Mouse (Mus musculus): Measurements from ENCODE around the gene Mob3a. TPM values are rescaled to one million over a fixed set of nuclear protein-coding genes. Genes with fewer than 3 reads are reported as not detected.

Mob3a gene
- total and polyA plus RNA-seq, 3 experiments, result 7.4 to 13.6 (median 7.6) TPM

GRCm38 (mm10) chr10:80678601-80679377 lies 23.0 kb downstream of the Mob3a start:
- peak overlapping the region; percentile 13; the same call in 1 of the 2 replicates for H3K9ac ChIP-seq (ENCODE audit: low read depth, low read length)
- H3K27ac ChIP-seq, result peak overlapping the region; percentile 99
- TF ChIP-seq EP300 (IDR thresholded peaks at IDR 0.05; ENCODE audit: insufficient read depth, low read depth, low read length) (0 out of 2 replicates have a peak, but pooled peaks have one; percentile 15), POLR2A (IDR thresholded peaks at IDR 0.05; ENCODE audit: insufficient read depth, low read depth, low read length) (no peak)
- H3K4me3 ChIP-seq, result no peak overlapping the region
- peak in 1 of 2 experiments; percentile 44 for DNase-seq
- H3K27me3 ChIP-seq (ENCODE audit: control insufficient read depth, insufficient read depth, low read length), result no peaks in the 10 kb centered on the region
- H3K79me2 ChIP-seq (replicated peaks; ENCODE audit: control insufficient read depth, insufficient read depth, low read length), result peaks cover 1% of the 10 kb centered on the region
- H3K4me1 ChIP-seq (ENCODE audit: control insufficient read depth, insufficient read depth, low read length), result peaks cover 31% of the 10 kb centered on the region
- intact Hi-C loops (cut with DNase I), result no loop called here
- WGBS, result 25% methylated on average over 9 of the region's 10 CpGs
- H3K36me3 ChIP-seq (ENCODE audit: control insufficient read depth, insufficient read depth, low read length), result peaks cover 5% of the 10 kb centered on the region; the same call in 1 of the 2 replicates

DNA sequence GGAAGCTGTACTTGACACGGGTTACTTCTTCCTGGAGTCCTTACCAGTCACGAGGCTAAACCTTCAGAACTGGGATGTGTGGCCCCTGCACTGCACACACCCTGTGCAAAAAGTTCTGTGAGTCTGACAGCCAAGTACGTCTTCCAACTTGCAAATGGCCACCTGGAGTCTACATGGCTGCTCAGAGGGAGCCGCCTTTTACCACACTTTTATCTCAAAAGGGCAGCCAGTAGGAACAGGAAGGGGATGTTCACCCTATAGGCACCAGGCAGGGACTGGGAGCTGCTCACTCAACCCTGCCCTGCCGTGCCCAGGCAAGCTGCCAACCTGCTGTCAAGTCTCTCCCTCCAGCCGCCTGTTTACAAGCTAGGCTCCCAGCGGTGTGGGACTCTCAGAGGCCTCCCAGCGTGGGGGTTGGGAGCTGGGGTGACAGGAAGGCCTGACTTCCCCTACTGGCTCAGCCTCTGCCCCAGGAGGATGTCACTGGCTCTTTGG lies 23.8 kb downstream of the Mob3a start, which contains the start of gene Mknk2:
TSS of gene Mknk2 (minus strand) at position 171 of the 495 bp plus-strand sequence.
- Histone ChIP-seq H3K4me3 (peak within 1 kb of the TSS; percentile 60), H3K27me3 (ENCODE audit: control insufficient read depth, insufficient read depth, low read length) (no peaks in the 10 kb centered on the region), H3K4me1 (ENCODE audit: control insufficient read depth, insufficient read depth, low read length) (peaks cover 37% of the 10 kb centered on the region), H3K79me2 (replicated peaks; ENCODE audit: control insufficient read depth, insufficient read depth, low read length) (peaks cover 3% of the 10 kb centered on the region), H3K36me3 (ENCODE audit: control insufficient read depth, insufficient read depth, low read length) (peaks cover 8% of the 10 kb centered on the region), H3K9ac (ENCODE audit: low read depth, low read length) (peak within 1 kb of the TSS; percentile 79), H3K27ac (peak within 1 kb of the TSS; percentile 99)
- 0 out of 2 replicates have a peak, but pooled peaks have one; percentile 9 for TF ChIP-seq CTCF (IDR thresholded peaks at IDR 0.05)
- peak; percentile 68 for TF ChIP-seq POLR2A (IDR thresholded peaks at IDR 0.05; ENCODE audit: insufficient read depth, low read depth, low read length)
- peak; percentile 95 for TF ChIP-seq EP300 (IDR thresholded peaks at IDR 0.05; ENCODE audit: insufficient read depth, low read depth, low read length)
- under 1% methylated on average over 8 of the region's 8 CpGs for WGBS
- peak; percentile 91 to 96 for DNase-seq
- intact Hi-C loops (cut with DNase I), result no loop called here

DNA sequence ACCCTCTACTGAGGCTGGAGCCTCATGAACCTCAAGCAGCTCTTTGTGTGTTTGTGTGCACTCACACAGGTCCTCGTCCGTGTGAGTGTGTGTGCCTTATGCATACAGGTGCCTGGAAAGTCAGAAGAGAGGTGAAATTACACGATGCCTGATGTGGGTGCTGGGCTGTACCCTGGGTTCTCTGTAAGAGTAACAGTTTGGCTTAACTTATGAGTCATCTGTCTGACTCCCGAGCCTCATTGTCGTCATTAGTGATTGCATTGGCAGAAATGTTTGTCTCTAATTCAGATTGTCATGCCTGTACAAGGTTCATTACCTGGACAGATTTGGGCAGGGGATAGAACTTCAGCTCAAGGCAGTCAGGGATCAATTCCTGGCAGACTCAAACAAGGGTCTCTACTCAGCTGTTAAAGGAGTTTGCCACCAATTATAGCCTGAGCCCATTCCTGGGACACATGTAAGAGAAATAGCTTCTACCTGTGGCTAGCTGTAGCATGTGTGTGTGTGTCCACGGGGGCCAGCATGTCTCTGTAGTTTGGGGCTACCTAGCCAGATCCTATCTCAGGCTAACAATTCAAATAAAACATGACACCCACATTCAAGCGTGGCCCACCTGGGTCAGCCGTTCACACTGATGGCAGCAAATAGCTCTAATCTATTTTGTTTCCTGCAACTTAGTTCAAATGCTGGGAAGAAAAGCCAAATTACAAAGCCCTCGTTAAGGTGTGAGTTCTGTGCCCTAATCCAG lies 24.5 kb downstream of the Mob3a start:
- H3K79me2 ChIP-seq (replicated peaks; ENCODE audit: control insufficient read depth, insufficient read depth, low read length), result peaks cover 5% of the 10 kb centered on the region
- intact Hi-C loops (cut with DNase I), result no loop called here
- WGBS, result 10% methylated on average over 9 of the region's 9 CpGs
- peak overlapping the region; percentile 60 for H3K4me3 ChIP-seq
- H3K27ac ChIP-seq, result peak overlapping the region; percentile 99
- H3K36me3 ChIP-seq (ENCODE audit: control insufficient read depth, insufficient read depth, low read length), result peaks cover 15% of the 10 kb centered on the region
- DNase-seq, result no peak
- peak overlapping the region; percentile 79 for H3K9ac ChIP-seq (ENCODE audit: low read depth, low read length)
- H3K4me1 ChIP-seq (ENCODE audit: control insufficient read depth, insufficient read depth, low read length), result peaks cover 44% of the 10 kb centered on the region
- TF ChIP-seq POLR2A (IDR thresholded peaks at IDR 0.05; ENCODE audit: insufficient read depth, low read depth, low read length) (no peak), EP300 (IDR thresholded peaks at IDR 0.05; ENCODE audit: insufficient read depth, low read depth, low read length) (no peak), CTCF (IDR thresholded peaks at IDR 0.05) (no peak)
- no peaks in the 10 kb centered on the region for H3K27me3 ChIP-seq (ENCODE audit: control insufficient read depth, insufficient read depth, low read length)

GRCm38 (mm10) chr10:80676198-80676928 lies 25.4 kb downstream of the Mob3a start:
- H3K27ac ChIP-seq, result peak overlapping the region; percentile 99
- H3K36me3 ChIP-seq (ENCODE audit: control insufficient read depth, insufficient read depth, low read length), result peaks cover 19% of the 10 kb centered on the region
- H3K4me1 ChIP-seq (ENCODE audit: control insufficient read depth, insufficient read depth, low read length), result peaks cover 53% of the 10 kb centered on the region
- peak overlapping the region; percentile 99 for H3K9ac ChIP-seq (ENCODE audit: low read depth, low read length)
- DNase-seq, result peak; percentile 99 to 100
- no peaks in the 10 kb centered on the region for H3K27me3 ChIP-seq (ENCODE audit: control insufficient read depth, insufficient read depth, low read length)
- peak overlapping the region; percentile 97 for H3K4me3 ChIP-seq
- under 1% methylated on average over 78 of the region's 78 CpGs for WGBS
- H3K79me2 ChIP-seq (replicated peaks; ENCODE audit: control insufficient read depth, insufficient read depth, low read length), result peaks cover 6% of the 10 kb centered on the region
- intact Hi-C loops (cut with DNase I), result no loop called here
- TF ChIP-seq EP300 (IDR thresholded peaks at IDR 0.05; ENCODE audit: insufficient read depth, low read depth, low read length), result peak; percentile 53; the same call in 1 of the 2 replicates
- no peak for TF ChIP-seq CTCF (IDR thresholded peaks at IDR 0.05)
- peak; percentile 100 for TF ChIP-seq POLR2A (IDR thresholded peaks at IDR 0.05; ENCODE audit: insufficient read depth, low read depth, low read length)

- TF ChIP-seq POLR2A (IDR thresholded peaks at IDR 0.05; ENCODE audit: insufficient read depth, low read depth, low read length) (no peak), CTCF (IDR thresholded peaks at IDR 0.05) (no peak), EP300 (IDR thresholded peaks at IDR 0.05; ENCODE audit: insufficient read depth, low read depth, low read length) (no peak)
- Histone ChIP-seq H3K79me2 (replicated peaks; ENCODE audit: control insufficient read depth, insufficient read depth, low read length) (peaks cover 6% of the 10 kb centered on the region), H3K27me3 (ENCODE audit: control insufficient read depth, insufficient read depth, low read length) (no peaks in the 10 kb centered on the region), H3K36me3 (ENCODE audit: control insufficient read depth, insufficient read depth, low read length) (peaks cover 24% of the 10 kb centered on the region), H3K9ac (ENCODE audit: low read depth, low read length) (peak overlapping the region; percentile 99), H3K27ac (peak overlapping the region; percentile 97), H3K4me1 (ENCODE audit: control insufficient read depth, insufficient read depth, low read length) (peaks cover 59% of the 10 kb centered on the region), H3K4me3 (peak overlapping the region; percentile 97)
- no peak for DNase-seq
- intact Hi-C loops (cut with DNase I), result loop anchor here (2.0 kb wide), 1 partner anchor 17 kb away; no protein-coding TSS in a partner anchor
- WGBS, result under 1% methylated on average over 54 of the region's 54 CpGs
Observed at GRCm38 (mm10) chr10:80675405-80676197, 26.2 kb downstream of the Mob3a start.
